ENCODE assay signal across 8 mouse cellular contexts in genomic region chr15:83607115-83607802, GRCm38 (mm10). TPM values are rescaled to one million over a fixed set of nuclear protein-coding genes. Genes with fewer than 3 reads are reported as not detected.
DNase-seq lines count a peak whose midpoint lies in the region; ATAC-seq and TF ChIP-seq lines count a peak whose summit lies in the region.

No protein-coding gene starts in this region.

- TF ChIP-seq POLR2A in heart, adult 2 months (IDR thresholded peaks at IDR 0.05; ENCODE audit: insufficient read depth, low read depth, low read length): no peak

- H3K27me3 ChIP-seq in heart, adult 2 months (ENCODE audit: control insufficient read depth, insufficient read depth, low read length): no peaks in the 10 kb centered on the region
- peaks cover 13% of the 10 kb centered on the region; the same call in 1 of the 2 replicates for H3K27me3 ChIP-seq in heart, embryonic 10.5 days (ENCODE audit: insufficient read depth, poor library complexity, severe bottlenecking)
- no peaks in the 10 kb centered on the region for H3K27me3 ChIP-seq in embryonic facial prominence, embryonic 14.5 days (replicated peaks; ENCODE audit: control insufficient read depth, insufficient read depth, low read length)
- no peaks in the 10 kb centered on the region for H3K27me3 ChIP-seq in midbrain, postnatal 0 days (ENCODE audit: insufficient read depth, low read length)

- intact Hi-C loops in heart, adult 2 months (cut with DNase I): loop anchor here (5.0 kb wide), 1 partner anchor 40 kb away; no protein-coding TSS in a partner anchor
- intact Hi-C loops in left cerebral cortex, postnatal 4 days (cut with DNase I): no loop called here

- peak; percentile 49; the same call in 1 of the 2 replicates for ATAC-seq in embryonic facial prominence, embryonic 14.5 days (ENCODE audit: low read depth)
- 0 out of 2 replicates have a peak, but pooled peaks have one; percentile 27 for ATAC-seq in midbrain, postnatal 0 days (ENCODE audit: low FRiP score)

- H3K4me2 ChIP-seq in embryonic facial prominence, embryonic 14.5 days (ENCODE audit: low read depth, low read length): no peak overlapping the region
- H3K4me2 ChIP-seq in midbrain, postnatal 0 days (ENCODE audit: low read depth, low read length, poor library complexity, severe bottlenecking): no peak overlapping the region

- H3K4me3 ChIP-seq in heart, adult 2 months: no peak overlapping the region
- H3K4me3 ChIP-seq in heart, embryonic 10.5 days: no peak overlapping the region
- no peak overlapping the region for H3K4me3 ChIP-seq in embryonic facial prominence, embryonic 14.5 days (ENCODE audit: low read depth, low read length)
- no peak overlapping the region for H3K4me3 ChIP-seq in midbrain, postnatal 0 days (ENCODE audit: low read depth, low read length)

- peak; percentile 89 for TF ChIP-seq CTCF in heart, adult 2 months (IDR thresholded peaks at IDR 0.05)
- peak; percentile 78 for TF ChIP-seq CTCF in midbrain, postnatal 0 days (IDR thresholded peaks at IDR 0.05)

- no peaks in the 10 kb centered on the region for H3K36me3 ChIP-seq in heart, adult 2 months (ENCODE audit: control insufficient read depth, insufficient read depth, low read length)
- H3K36me3 ChIP-seq in heart, embryonic 10.5 days: peaks cover 4% of the 10 kb centered on the region
- no peaks in the 10 kb centered on the region for H3K36me3 ChIP-seq in embryonic facial prominence, embryonic 14.5 days (ENCODE audit: control insufficient read depth, insufficient read depth, low read length)
- H3K36me3 ChIP-seq in midbrain, postnatal 0 days (ENCODE audit: insufficient read depth, low read length): no peaks in the 10 kb centered on the region

- peak; percentile 74 to 76 for DNase-seq in heart, adult 2 months
- DNase-seq in heart, embryonic 10.5 days (ENCODE audit: low spot score): no peak
- peak; percentile 74 for DNase-seq in adrenal gland, postnatal 25 days
- DNase-seq in embryonic facial prominence, embryonic 14.5 days (ENCODE audit: low spot score): peak; percentile 61
- DNase-seq in induced T-regulatory cell, adult 2 months (ENCODE audit: low read depth): peak; percentile 87
- peak; percentile 82 for DNase-seq in left cerebral cortex, postnatal 4 days
- peak; percentile 78 for DNase-seq in midbrain, postnatal 0 days (ENCODE audit: low spot score)
- DNase-seq in spleen, postnatal 14 days (ENCODE audit: low spot score in 2 of 2): peak; percentile 60 to 79

- peaks cover 4% of the 10 kb centered on the region for H3K4me1 ChIP-seq in heart, adult 2 months (ENCODE audit: control insufficient read depth, insufficient read depth, low read length)
- H3K4me1 ChIP-seq in heart, embryonic 10.5 days: peaks cover 18% of the 10 kb centered on the region; the same call in 1 of the 2 replicates
- H3K4me1 ChIP-seq in embryonic facial prominence, embryonic 14.5 days (ENCODE audit: control insufficient read depth, insufficient read depth, low read length): no peaks in the 10 kb centered on the region
- H3K4me1 ChIP-seq in midbrain, postnatal 0 days (ENCODE audit: insufficient read depth, low read length): no peaks in the 10 kb centered on the region

- WGBS in heart, adult 2 months: 33% methylated on average over 15 of the region's 15 CpGs
- 48% methylated on average over 15 of the region's 15 CpGs for WGBS in heart, embryonic 10.5 days
- 54% methylated on average over 14 of the region's 15 CpGs for WGBS in embryonic facial prominence, embryonic 14.5 days
- 52% methylated on average over 15 of the region's 15 CpGs for WGBS in midbrain, postnatal 0 days

- H3K9ac ChIP-seq in heart, adult 2 months (ENCODE audit: low read depth, low read length): no peak overlapping the region
- no peak overlapping the region for H3K9ac ChIP-seq in embryonic facial prominence, embryonic 14.5 days (ENCODE audit: low read depth, low read length)
- no peak overlapping the region for H3K9ac ChIP-seq in midbrain, postnatal 0 days (replicated peaks; ENCODE audit: low read length, poor library complexity, severe bottlenecking)

- no peak overlapping the region for H3K27ac ChIP-seq in heart, adult 2 months
- H3K27ac ChIP-seq in heart, embryonic 10.5 days: no peak overlapping the region
- H3K27ac ChIP-seq in embryonic facial prominence, embryonic 14.5 days (replicated peaks; ENCODE audit: low read depth, low read length): no peak overlapping the region
- H3K27ac ChIP-seq in midbrain, postnatal 0 days (ENCODE audit: low read depth, low read length): no peak overlapping the region

- H3K79me2 ChIP-seq in heart, adult 2 months (replicated peaks; ENCODE audit: control insufficient read depth, insufficient read depth, low read length): no peaks in the 10 kb centered on the region

- H3K9me3 ChIP-seq in heart, embryonic 10.5 days: no peaks in the 10 kb centered on the region
- H3K9me3 ChIP-seq in embryonic facial prominence, embryonic 14.5 days (ENCODE audit: control insufficient read depth, low read length): no peaks in the 10 kb centered on the region
- H3K9me3 ChIP-seq in midbrain, postnatal 0 days (ENCODE audit: low read length): no peaks in the 10 kb centered on the region

- peak; percentile 55; the same call in 1 of the 2 replicates for TF ChIP-seq EP300 in heart, adult 2 months (IDR thresholded peaks at IDR 0.05; ENCODE audit: insufficient read depth, low read depth, low read length)

RNA-seq across cellular contexts. Expression of gene Ttll12, which starts 12.3 kb away (rescaled TPM):
- total RNA-seq in heart, adult 2 months (2021): 1 to 10 TPM; 4.5 to 5.5 TPM
- 9.9 and 10.6 TPM in 2 replicates for polyA plus RNA-seq in heart, adult 2 months (2012; rRNA removed)
- 39.7 and 44.0 TPM in 2 replicates for polyA plus RNA-seq in heart, embryonic 10.5 days (2016; fragmentation: Nextera tagmentation; extraction: Ambion mirVana)
- total RNA-seq in adrenal gland, postnatal 25 days (2021): 33.1 and 33.7 TPM in 2 replicates
- 30.7 and 36.8 TPM in 2 replicates for polyA plus RNA-seq in embryonic facial prominence, embryonic 14.5 days (2014; fragmentation: Nextera tagmentation; extraction: Ambion mirVana)
- 10 to 100 TPM; 28.4 to 30.8 TPM for total RNA-seq in left cerebral cortex, postnatal 4 days (2021)
- 50.5 and 56.4 TPM in 2 replicates for total RNA-seq in midbrain, postnatal 0 days (2014; rRNA removed)
- 39.1 and 40.1 TPM in 2 replicates for polyA plus RNA-seq in midbrain, postnatal 0 days (2015; fragmentation: Nextera tagmentation; extraction: Ambion mirVana)

RNA-seq across cellular contexts. Expression of gene Mcat, which starts 43.7 kb away (rescaled TPM):
- total RNA-seq in heart, adult 2 months (2021): 10 to 100 TPM; 38.7 to 40.8 TPM
- polyA plus RNA-seq in heart, adult 2 months (2012; rRNA removed): 32.2 and 41.4 TPM in 2 replicates
- polyA plus RNA-seq in heart, embryonic 10.5 days (2016; fragmentation: Nextera tagmentation; extraction: Ambion mirVana): 37.7 and 40.0 TPM in 2 replicates
- total RNA-seq in adrenal gland, postnatal 25 days (2021): 32.9 and 44.8 TPM in 2 replicates
- polyA plus RNA-seq in embryonic facial prominence, embryonic 14.5 days (2014; fragmentation: Nextera tagmentation; extraction: Ambion mirVana): 34.9 and 37.1 TPM in 2 replicates
- total RNA-seq in left cerebral cortex, postnatal 4 days (2021): 10 to 100 TPM; 31.1 to 34.7 TPM
- total RNA-seq in midbrain, postnatal 0 days (2014; rRNA removed): 43.9 and 44.4 TPM in 2 replicates
- polyA plus RNA-seq in midbrain, postnatal 0 days (2015; fragmentation: Nextera tagmentation; extraction: Ambion mirVana): 34.6 and 35.9 TPM in 2 replicates

RNA-seq across cellular contexts. Expression of gene Tspo, which starts 43.9 kb away (rescaled TPM):
- 10 to 100 TPM; 61.2 to 61.8 TPM for total RNA-seq in heart, adult 2 months (2021)
- 101 and 154 TPM in 2 replicates for polyA plus RNA-seq in heart, adult 2 months (2012; rRNA removed)
- polyA plus RNA-seq in heart, embryonic 10.5 days (2016; fragmentation: Nextera tagmentation; extraction: Ambion mirVana): 97.0 and 141 TPM in 2 replicates
- total RNA-seq in adrenal gland, postnatal 25 days (2021): 381 and 451 TPM in 2 replicates
- polyA plus RNA-seq in embryonic facial prominence, embryonic 14.5 days (2014; fragmentation: Nextera tagmentation; extraction: Ambion mirVana): 56.7 and 70.8 TPM in 2 replicates
- total RNA-seq in left cerebral cortex, postnatal 4 days (2021): 1 to 10 TPM; 2.9 to 3.8 TPM
- 5.5 and 8.0 TPM in 2 replicates for total RNA-seq in midbrain, postnatal 0 days (2014; rRNA removed)
- polyA plus RNA-seq in midbrain, postnatal 0 days (2015; fragmentation: Nextera tagmentation; extraction: Ambion mirVana): 8.4 and 11.3 TPM in 2 replicates
